Mouse (Mus musculus) testis, postnatal 10 days (tissue): ENCODE results near the gene Tmie.
"Not testable (repeated sequence)": the region's sequence is repeated elsewhere in the genome, so short reads cannot be mapped to it uniquely, and the experiment has no call there.

Experiments
- DNase-seq: peaks from one replicate; pipeline ENCODE4 v3.0.0; 2021; ENCODE audit warnings: low spot score

Gene Tmie

DNA sequence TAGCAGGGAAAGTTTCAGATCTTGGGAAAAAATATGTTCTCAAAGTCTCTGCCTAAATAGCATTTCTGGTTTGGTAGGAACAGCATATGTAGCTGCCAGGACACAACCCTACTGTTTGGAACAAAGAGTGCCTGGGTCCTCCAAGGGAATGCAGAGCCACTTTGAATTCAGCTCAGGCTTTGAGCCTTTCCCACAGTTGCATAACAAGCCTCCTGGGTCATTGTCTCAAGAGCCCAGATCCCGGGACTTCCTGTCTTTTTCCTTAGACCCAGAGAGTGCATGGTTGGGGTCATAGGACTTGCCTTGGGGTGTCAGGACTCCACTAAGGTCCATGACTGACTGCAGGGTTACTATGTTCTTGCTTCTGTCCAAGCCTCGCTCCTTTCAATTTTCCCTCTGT, 43.8 kb downstream of the Tmie start:
- no peak for DNase-seq

DNA sequence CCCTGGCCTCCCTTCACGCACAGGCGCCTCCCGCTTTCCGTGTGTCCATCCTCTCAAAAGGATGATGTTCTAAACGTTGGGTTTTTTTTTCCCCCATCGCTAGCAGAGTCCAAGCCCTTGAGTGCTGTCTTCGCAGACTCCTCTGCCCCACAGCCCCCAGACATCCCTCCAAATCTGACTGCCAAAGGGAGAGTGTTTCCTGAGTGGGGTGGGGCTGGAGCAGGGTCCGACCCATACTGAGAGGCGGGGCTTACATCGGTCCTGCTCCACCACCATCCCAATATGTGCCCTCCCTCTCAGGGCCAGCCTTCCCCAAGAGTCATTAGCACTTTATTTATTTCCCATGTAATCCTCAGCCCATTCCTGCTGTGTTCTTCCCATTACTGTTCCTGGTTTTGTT, 45.0 kb downstream of the Tmie start:
- no peak for DNase-seq

DNA sequence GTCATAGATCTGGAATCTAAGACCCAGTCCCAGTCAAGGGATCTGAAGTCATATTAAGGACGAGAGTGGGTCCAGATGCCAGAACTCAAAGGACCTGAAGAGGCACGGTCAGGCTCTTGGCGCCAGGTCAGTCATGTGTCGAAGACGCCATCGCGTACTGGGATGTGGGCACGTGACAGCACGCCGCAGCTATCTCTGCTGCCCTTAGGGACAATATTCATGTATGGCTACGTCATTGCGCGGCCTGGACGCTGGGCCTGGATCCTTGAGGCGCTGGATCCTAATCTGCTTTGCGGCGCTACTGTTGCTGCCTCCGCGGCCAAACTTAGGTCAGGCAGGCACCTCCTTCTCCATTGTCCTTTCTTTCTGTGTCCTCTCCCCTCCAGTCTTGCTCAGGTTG, 45.5 kb downstream of the Tmie start, which contains the start of gene Prss45:
TSS of gene Prss45 (plus strand) at position 178 of the 400 bp plus-strand sequence.
- DNase-seq = no peak

DNA sequence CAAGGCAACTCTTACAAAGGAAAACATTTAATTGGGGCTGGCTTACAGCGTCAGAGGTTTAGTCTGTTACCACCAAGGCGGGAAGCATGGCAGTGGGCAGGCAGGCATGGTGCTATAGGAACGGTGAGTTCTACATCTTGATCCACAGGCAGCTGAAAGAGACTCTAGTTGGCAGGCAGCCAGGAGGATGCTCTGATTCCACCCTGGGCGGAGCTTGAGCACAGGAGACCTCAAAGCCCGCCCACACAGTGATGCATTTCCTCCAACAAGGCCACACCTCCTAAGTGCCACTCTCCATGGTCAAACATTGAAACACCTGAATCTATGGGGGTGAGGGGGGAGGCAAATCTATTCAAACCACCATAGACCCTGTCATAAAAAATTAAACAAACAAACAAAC, 46.9 kb downstream of the Tmie start:
- DNase-seq = no peak

- DNase-seq = no peak
Measured at GRCm38 (mm10) chr9:110826390-110826789, 53.5 kb downstream of the Tmie start, which contains the start of gene Prss43. Gene Prss43 (plus strand): TSS chr9:110826690.

DNA sequence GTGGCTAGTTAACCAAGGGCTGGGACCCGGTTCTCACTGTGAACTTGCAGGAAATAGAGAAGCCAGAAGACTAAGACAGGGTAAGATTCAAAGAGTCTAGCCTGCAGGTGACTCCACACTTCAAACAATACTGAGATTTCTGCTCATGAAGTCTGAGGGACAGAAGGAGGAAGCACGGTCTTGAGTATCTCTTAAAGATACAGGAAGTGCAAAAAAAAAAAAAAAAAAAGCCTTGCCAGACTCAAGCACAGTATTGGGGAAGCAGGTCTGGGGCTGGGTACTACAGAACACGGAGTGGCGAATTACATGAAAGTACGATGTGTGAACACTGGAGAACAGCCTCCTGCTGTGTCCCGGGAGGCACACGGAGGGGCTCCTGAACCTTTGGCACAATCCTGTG, 54.1 kb downstream of the Tmie start:
- no peak for DNase-seq

GRCm38 (mm10) chr9:110825426-110825825, 54.5 kb downstream of the Tmie start:
- DNase-seq = no peak

GRCm38 (mm10) chr9:110821436-110821835, 58.5 kb downstream of the Tmie start:
- no peak for DNase-seq

GRCm38 (mm10) chr9:110820546-110820945, 59.4 kb downstream of the Tmie start:
- DNase-seq = not testable (repeated sequence)
